Mouse (Mus musculus) kidney, postnatal 36 days (tissue): ENCODE measurements around the gene Vamp4.
"Not testable (repeated sequence)": the region's sequence is repeated elsewhere in the genome, so short reads cannot be mapped to it uniquely, and the experiment has no call there.

Experiments
- DNase-seq, 2 experiments: peaks; one replicate each; pipeline ENCODE4 v3.0.0; 2021 to 2022; ENCODE audit warnings: mixed read lengths in 2 of 2

The Vamp4 gene

DNA sequence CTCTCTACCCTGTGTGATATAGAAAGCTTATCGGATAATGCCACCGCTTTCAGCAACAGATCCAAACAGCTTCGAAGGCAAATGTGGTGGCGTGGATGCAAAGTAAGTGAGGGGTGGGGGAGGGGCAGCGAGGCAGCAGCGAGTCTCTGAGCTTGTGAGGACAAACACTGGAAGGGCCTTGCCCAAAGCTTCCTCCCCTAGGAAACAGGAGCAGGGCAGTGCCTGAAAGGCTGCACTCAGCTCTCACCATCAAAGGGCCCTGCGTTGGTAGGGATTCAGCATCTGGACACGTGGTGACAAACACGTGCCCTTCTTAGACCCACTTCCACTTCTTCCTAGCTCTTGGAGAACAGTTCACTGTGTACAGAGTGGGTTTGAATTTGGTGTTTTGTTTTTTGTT is 19.1 kb downstream of the Vamp4 start:
- peak; percentile 9 to 10 for DNase-seq

DNA sequence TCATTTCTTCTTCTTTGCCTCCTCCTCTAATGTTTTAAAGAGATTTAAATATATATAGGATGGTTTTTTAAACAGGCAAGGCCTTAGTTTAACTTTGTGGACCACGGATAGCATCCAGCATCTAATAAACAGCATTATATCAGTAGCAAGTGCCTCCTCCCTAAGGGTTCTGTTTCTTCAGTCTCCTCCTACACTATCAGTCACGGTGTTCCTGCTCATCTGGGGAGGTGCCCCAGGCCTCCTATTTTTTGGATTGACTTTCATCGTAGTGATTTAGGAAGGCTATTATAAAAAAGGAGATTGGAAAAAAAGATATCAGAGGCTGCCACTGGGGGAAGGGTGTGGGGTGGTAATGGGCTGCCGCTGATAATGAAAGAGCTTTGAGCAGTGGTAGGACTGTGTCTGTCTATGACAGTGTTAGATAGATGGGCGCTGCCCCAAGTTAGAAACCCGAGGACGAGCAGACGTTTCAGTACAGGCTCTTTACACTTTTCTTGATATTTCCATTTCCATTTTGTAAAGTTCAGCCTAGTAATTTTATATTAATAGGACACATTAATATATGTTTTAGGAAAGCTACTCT is 20.2 kb downstream of the Vamp4 start:
- no peak for DNase-seq

DNA sequence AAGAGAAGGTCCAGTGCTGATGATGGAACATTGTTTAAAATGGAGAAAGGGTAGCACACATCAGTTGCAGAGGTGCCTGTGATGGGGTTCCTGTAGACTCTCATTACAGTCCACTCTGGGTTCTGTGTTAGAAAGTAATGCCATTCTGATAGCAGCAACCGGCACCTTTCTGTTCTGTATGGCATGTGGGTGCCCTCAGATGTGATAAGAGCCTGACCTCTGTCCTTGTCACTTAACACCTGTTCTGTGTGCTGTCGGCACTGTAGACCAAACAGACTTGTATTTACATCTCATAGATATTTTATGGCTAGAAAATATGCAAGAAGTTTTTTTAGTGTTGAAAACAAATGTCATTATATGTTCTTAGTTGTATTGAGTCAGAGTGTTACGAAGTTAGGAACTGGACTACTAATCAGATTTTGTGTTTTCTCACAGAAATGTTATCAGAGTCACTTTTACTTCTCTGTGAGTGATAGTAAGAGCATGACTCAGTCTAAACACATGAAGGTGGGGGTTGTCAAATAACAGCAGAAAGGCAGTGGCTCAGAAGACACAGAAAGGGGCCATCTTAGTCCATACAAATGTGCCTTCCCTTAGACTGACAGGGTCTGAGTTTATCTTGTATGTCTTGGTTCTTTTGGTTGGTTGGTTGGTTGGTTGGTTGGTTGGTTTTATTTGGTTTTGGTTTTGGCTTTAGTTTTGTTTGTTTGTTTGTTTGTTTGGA is 27.2 kb downstream of the Vamp4 start:
- no peak for DNase-seq

DNA sequence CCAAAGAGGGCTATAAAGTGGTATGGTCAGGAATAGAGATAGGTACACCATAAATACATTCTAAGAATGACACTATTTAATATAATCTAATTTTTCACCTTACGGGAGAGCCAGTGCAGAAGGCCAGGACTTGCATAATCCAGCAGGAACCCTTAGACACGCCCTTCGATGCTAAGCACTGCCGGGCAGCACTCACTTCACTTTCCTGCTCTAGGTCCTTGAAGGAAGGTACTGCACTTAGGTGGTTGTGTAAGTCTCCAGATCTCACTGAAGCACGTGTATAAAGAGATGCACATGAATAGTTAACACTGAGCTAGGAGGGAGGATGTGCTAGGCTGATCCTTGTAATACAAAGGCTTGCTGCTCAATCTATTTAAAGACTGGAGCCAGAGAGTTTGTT is 29.3 kb downstream of the Vamp4 start:
- DNase-seq: no peak

DNA sequence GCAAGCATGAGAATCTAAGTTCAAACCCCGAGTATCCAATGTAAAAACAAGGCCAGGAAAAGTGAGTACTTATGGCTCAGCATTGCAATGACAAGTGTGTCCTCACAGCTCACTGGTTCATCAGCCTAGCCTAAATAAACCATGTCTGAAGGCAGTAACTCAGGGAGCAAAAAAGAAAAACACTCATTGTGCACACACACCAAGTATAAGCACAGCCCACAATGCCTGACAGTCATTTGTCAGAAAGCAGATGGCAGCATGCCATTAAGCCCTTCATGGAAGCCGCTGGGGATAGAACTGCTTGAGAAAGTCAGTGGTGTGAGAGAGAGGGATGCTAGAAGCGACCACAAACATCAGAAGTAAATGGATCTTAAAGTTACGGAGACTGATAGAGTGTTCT is 31.0 kb downstream of the Vamp4 start:
- no peak for DNase-seq

DNA sequence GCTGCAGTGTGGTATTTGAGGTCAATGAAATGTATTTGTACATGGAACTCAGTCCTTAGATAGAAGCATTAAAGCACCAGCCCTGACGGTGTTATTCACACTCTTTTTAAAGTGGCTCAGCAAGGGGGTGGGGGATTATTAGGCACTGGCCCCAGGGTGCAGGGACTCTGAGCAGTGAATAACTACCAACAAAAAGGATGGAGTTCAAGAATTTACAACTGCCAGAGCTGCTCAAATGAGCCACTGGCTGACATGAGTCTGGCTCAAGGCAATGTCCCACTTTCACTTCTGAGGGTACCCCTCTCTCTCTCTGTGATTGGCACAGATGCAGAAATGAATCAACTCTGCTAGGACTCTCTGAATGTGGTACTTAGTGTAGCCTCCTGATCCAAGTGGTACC is 37.8 kb downstream of the Vamp4 start:
- DNase-seq: no peak

DNA sequence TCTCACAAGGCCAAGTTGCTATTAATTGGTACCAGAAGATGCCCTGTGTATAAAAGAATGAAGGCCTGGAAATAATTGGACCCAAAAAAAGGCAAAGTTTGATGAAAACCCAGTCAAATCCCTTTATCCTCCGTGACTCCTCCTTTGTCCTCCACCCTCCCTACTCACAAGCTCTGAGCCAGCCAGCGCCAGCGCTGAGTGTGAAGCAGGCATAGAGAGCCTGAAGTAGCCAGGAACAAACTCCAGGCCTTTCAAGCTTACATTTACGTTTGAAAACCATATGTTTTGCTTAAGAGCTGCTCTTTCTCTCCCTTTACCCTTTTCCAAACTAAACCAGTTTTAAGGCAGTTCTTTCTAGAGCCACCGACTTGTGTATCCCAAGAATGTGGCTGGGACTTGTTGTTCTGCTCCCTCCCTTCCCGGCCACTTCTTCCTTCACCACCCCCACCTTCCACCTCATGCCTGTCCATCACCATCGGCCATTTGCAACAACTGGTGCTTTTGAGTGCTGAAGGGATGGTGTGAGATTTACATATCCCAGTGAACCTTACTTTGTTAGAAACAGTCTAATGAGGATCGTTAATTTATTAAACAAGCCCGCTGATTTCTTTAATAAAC is 39.4 kb downstream of the Vamp4 start:
- DNase-seq: no peak

DNA sequence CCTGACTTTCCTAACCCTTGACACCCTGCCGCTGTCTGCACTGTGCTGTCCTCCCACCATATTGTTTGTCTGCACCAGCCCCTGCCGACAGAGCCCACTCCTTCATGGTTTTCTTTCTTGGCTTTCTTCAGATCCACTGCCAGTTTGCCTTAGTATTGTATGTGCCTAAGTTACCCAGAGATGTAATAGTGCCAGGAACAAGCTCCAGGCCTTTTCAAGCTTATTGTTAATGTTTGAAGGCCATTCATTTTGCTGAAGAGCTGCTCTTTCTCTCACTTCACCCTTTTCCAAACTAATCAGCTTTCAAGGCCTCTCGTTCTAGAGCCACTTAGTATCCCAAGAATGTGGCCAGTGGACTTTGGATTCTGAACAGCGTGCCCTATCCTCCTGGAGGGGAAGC is 40.9 kb downstream of the Vamp4 start:
- peak in 1 of 2 experiments; percentile 15 for DNase-seq

DNA sequence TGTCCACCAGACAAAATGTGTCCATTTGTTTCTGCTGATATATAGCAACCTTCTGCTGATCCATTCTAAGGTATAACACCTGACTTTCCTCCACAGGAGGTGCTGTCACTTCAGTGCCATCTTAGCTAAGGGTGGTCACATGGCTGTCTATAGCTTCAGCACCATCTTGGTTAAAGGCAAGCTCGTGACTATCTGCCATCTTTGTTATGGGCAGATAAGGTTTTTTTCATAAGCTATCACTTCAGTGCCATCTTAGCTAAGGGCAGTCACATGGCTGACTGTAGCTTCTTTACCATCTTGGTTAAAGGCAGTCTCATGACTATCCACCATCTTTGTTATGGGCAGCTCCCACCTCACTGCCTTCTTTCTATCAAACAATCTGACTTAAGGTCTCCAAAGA is 45.2 kb downstream of the Vamp4 start:
- no peak for DNase-seq

DNA sequence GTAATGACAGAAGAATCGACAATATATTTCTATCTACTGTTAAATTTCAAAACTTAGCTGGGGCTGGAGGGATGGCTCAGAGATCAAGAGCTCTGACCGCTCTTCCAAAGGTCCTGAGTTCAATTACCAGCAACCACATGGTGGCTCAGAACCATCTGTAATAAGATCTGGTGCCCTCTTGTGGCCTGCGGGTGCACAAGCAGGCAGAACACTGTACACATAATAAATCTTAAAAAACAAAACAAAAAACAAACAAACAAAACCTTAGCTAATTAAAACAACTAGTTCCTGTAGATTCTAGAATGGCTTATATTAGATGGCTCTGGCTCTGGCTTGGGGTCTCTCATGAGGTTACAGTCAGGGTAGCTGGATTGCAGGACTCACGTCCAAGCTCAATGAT is 50.2 kb downstream of the Vamp4 start:
- DNase-seq: peak in 1 of 2 experiments; percentile 15

DNA sequence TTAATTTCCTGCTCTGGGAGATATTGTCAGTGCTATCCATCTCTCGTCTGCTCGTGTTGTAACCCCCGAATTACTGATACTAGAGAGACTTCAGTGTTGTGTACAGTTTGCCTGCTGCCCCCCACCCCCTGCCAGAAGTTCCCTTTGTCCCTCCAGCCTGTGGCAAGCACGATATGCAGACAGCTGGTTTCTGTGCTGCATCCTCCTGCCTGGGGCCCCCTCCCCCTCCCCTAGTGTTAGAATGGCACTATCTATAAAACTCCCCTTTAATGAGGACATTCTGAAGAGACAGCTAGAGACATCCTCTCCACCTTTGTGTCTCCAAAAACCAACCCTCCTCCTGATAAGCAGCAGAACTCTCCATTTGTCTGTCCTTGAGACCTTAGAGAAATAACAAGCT is 53.6 kb downstream of the Vamp4 start:
- DNase-seq: no peak

DNA sequence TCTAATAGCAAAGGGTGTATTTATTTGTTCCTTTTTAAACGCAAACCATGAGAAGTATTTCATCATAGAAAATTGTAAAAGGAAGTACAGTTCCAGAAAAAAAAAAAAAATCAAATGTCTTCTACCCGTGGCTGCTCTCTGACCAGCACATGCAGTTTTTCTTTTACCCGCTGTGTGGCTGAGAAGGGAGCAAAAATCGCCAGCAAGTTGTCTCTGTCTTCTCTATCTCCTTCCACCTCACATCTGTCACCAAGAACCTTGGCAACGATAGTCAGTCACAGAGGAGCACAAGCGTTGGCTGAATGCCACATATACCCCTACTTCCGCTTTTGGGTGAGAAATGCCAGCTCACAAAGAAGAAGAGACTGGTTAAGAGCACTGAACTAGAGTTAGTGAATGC is 54.9 kb downstream of the Vamp4 start:
- DNase-seq: peak in 1 of 2 experiments; percentile 11

DNA sequence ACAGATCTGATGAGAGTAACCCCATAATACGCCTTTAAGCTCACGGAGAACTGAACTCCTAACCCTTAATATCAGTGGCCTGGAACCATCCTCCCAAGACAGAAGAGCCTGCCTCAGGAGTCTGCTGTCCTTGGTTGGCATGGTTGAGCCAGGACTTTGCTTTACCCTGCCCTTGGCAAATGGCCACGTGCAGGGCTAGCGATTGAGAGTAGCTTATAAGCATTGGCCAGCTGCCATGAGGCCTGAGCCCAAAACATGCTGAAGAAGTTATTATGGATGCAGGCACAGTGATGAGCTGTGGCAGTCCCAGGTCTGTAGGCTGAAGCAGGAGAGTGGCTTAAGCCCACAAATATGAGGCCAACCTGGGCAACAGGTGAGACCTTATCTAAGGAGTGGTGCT is 57.5 kb downstream of the Vamp4 start:
- peak; percentile 33 to 66 for DNase-seq

DNA sequence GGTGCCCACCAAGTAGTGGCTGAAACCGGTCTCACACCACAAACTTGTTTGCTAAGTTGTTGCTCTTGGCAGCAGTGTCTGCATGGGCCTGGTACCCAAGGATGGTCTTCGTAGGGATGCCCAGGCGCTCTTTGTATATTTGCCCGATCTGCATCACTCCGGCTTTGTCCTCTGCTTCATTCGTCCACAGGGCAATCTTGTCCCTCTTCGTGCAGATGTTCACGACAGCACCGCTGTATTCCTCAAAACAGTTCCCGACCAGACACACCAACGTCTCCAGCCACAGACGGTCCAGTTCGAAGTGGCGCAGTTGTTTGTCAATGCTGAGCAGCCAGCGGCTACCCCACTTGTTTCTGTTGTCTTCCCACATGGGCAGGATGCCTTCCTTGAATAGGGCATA is 58.0 kb downstream of the Vamp4 start:
- not testable (repeated sequence) for DNase-seq

DNA sequence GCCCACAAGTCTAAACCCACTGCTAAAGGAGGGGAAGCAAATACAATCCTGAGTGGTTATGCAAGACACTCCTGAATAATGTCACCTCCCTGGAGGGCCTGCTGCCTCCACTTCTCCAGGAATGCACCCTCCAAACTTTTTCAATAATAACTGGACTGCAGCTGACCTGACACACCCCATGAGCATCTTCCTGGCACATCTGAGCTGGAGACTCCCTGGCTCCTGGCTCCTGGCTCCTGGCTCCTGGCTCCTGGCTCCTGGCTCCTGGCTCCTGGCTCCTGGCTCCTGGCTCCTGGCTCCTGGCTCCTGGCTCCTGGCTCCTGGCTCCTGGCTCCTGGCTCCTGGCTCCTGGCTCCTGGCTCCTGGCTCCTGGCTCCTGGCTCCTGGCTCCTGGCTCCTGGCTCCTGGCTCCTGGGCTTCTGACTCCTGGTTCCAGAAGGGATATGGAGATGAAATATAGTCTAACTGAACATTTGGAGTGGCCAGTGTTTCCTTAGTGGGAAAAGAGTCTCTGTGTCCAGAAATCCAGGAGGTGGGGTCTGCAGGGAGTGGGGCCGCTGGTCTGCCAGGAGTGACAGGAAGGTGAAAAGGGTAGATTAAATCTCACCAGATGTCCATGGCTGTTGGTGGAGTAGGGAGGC is 65.1 kb downstream of the Vamp4 start:
- DNase-seq: not testable (repeated sequence)

DNA sequence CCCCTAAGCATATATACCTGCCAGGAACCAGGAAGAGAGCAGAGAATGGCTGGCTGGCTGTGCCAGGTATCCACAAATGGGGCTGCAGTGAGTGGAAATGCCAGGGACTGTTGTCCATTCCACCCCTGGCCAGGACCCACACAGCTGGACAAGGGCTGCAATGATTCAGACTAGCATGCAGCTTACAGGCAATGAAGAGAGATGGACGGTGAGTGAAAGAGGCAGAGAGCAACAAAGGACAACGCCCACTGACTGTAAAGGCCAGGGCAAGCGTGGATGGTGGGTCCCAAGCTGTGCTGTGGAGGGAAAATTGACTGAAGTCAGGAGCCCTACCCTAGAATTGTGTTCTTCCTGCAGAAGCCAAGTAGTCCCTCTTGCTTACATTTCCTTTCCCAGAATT is 66.2 kb downstream of the Vamp4 start:
- DNase-seq: no peak

DNA sequence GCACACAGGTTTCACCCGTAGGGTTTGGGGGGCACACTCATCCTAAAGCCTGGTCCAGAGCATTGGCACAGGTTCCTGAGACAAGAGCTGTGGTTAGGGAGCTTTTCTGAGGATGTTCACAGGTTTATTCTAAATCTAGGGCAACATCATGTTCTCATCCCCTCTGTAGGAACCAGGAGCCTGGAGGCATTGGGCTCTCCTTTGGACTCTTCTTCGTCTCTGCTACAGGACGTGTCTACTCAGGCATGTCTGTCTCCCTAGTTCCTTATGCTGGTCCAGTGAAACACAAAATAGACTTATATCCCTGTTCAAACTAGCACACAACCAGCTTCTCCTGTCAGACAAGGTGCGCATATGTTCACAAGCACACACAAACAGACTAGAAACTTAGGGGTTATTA is 68.2 kb downstream of the Vamp4 start:
- no peak for DNase-seq

DNA sequence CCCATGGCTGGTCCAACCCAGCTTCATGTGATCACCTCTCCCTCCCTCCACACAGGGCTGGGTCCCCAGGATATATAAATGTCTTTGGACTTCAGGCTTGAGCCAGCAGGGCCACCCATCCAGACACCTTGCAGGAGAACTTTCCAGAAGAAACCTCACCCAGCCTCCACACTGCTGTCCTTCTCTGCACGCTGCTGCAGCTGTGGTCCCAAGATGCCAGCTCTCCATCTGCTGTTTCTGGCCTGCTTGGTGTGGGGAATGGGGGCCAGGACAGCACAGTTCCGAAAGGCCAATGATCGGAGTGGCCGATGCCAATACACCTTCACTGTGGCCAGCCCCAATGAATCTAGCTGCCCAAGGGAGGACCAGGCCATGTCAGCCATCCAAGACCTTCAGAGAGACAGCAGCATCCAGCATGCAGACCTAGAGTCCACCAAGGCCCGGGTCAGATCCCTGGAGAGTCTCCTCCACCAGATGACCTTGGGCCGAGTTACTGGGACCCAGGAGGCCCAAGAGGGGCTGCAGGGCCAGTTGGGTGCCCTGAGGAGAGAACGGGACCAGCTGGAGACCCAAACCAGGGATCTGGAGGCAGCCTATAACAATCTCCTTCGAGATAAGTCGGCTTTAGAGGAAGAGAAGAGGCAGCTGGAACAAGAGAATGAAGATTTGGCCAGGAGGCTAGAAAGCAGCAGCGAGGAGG is 68.9 kb downstream of the Vamp4 start, which contains the start of gene Myoc:
Myoc (plus strand) TSS at position 105 of the 700 bp plus-strand sequence.
- DNase-seq: no peak

DNA sequence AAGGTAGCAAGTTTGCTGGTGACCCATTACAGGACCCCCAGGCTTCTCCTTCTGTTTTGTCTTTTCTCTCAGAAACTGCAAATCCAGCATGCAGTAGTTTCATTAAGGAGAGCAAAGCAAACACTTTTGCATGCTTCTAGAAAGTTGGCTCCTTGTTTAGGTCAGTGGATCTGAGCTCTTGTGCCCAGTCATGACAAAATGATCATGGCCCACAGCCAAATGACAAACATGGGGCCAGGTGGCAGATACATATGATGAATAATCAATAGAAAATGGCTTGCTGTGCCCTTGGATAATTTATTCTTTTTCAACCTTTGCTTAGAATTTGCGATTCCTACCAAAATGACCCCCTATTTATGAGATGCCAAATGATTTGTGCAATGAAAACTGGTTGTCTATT is 69.5 kb downstream of the Vamp4 start:
- DNase-seq: no peak

DNA sequence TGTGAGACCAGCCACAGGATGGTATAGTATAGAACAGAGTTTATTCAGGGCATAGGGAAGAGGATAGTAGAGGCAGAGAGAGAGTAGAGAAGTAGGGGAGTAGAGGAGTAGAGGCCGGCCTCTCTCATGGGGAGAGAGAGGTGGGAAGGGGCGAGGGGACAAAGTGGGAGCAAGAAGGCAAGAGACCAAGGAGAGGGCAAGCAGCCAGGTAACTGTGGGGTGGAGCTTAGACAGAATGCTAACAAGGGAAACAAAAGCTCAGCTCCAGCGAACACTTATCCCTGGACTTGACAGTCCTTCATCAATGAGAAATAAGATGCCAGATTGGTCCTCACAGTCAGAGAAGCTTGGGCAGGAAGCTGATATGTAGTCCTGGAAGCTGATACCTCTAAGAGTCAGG is 72.3 kb downstream of the Vamp4 start:
- no peak for DNase-seq

DNA sequence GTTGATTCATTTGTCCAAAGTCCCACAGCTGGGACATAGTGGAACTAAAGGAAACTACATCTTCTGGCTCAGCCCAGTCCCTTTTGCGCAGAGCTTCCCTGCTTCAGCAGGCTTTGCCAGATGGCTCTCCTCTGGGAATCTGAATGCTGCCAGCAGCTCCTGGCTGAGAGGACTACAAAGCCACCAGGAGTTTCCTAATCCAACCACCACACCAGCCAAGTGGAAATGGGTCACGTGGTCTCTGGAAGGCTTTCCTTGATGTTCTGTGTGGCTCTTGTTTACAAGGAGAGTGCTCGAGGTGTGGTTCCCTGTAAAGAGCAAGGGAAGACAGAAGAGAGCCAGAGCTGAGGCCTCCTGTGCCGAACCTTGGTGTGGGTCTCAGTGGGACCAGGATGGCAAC is 73.4 kb downstream of the Vamp4 start:
- DNase-seq: peak; percentile 28 to 46

DNA sequence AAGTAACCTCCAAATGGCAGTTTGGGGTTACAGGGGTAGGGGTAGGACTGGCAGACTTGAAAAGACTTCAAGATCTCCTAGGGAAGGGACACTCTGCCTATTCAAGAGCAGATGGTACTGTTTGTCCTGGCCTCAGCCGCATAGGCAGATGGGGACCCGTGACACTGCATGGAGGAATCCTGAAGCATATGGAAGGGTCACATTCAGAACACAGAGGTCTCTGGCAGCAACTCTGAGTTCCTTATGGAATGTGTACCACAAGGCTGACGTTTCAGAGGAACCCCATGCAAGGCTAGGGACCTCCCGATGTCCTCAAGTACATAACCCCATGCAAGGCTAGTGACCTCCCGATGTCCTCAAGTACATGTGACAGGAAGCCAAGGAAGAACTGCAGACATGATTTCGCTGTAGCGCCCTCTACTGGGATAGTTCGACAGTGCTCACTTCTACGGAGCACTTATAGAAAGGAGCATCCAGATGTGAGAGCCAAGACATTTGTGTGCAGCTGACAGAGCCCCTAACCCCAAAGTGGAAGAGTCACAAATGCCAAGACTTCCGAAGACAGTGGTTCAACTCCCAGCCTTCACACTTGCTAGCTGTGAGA is 75.9 kb downstream of the Vamp4 start:
- peak in 1 of 2 experiments; percentile 13 for DNase-seq

DNA sequence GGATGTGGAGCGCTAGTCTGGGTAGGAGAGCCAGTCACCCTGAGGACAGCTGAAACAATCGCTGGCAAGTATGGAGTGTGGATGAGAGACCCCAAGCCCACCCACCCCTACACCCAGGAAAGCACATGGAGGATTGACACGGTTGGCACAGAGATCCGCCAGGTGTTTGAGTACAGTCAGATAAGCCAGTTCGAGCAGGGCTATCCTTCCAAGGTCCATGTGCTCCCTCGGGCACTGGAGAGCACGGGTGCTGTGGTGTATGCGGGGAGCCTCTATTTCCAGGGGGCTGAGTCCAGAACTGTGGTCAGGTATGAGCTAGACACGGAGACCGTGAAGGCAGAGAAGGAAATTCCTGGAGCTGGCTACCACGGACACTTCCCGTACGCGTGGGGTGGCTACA is 78.1 kb downstream of the Vamp4 start:
- DNase-seq: no peak
